Mouse (Mus musculus) ES-Bruce4 (cell line): ENCODE results near the gene Gm10392. TPM values are rescaled to one million over a fixed set of nuclear protein-coding genes. Genes with fewer than 3 reads are reported as not detected.

Source experiments
- H3K27ac ChIP-seq: 2 replicates; pipeline ENCODE4 v1.5.1; 2012; ENCODE audit warnings: low read length, inconsistent platforms; ENCODE audit not compliant: insufficient read depth
- H3K27me3 ChIP-seq: 2 replicates; pipeline ENCODE4 v1.6.1; 2012; ENCODE audit warnings: mild to moderate bottlenecking, low read length, inconsistent platforms; ENCODE audit not compliant: control insufficient read depth, poor library complexity, insufficient read depth, severe bottlenecking
- H3K36me3 ChIP-seq: 2 replicates; pipeline ENCODE4 v1.6.1; 2012; ENCODE audit warnings: inconsistent platforms, mild to moderate bottlenecking, low read length, moderate library complexity; ENCODE audit not compliant: control insufficient read depth, poor library complexity, insufficient read depth, severe bottlenecking
- H3K4me1 ChIP-seq: one replicate; pipeline ENCODE4 v1.8.1; 2011; ENCODE audit warnings: low read length; ENCODE audit not compliant: control insufficient read depth, insufficient read depth
- H3K4me3 ChIP-seq: 2 replicates; pipeline ENCODE4 v1.5.1; 2011; ENCODE audit warnings: low read depth, mild to moderate bottlenecking, low read length
- H3K9ac ChIP-seq: 2 replicates; pipeline ENCODE4 v1.6.1; 2012; ENCODE audit warnings: low read depth, mild to moderate bottlenecking, inconsistent platforms; ENCODE audit not compliant: poor library complexity, severe bottlenecking
- H3K9me3 ChIP-seq: replicated peaks from 2 replicates; pipeline ENCODE4 v1.6.1; 2012; ENCODE audit warnings: mild to moderate bottlenecking, low read length, inconsistent platforms; ENCODE audit not compliant: control insufficient read depth, poor library complexity, insufficient read depth, severe bottlenecking
- CTCF ChIP-seq: IDR thresholded peaks from one replicate; pipeline ENCODE4 v1.8.1; 2011; ENCODE audit warnings: low read depth, low read length
- EP300 ChIP-seq: IDR thresholded peaks from 2 replicates; pipeline ENCODE4 v1.6.1; 2011; ENCODE audit warnings: low read depth, low read length; ENCODE audit not compliant: insufficient read depth
- POLR2A ChIP-seq: IDR thresholded peaks from one replicate; pipeline ENCODE4 v1.8.1; 2011; ENCODE audit warnings: low read length; ENCODE audit not compliant: insufficient read depth
- polyA plus RNA-seq: library from polyadenylated mRNA; stranded (reverse); fragments of >200 nt; gene quantifications from 2 replicates; pipeline ENCODE4 v1.2.4, GENCODE M21; 2011; ENCODE audit warnings: low read depth; ENCODE audit not compliant: missing spikeins, insufficient read depth, insufficient read length

The Gm10392 gene
- polyA plus RNA-seq, 1 experiment: not detected

- Histone ChIP-seq H3K4me3 (no peak overlapping the region), H3K36me3 (peaks cover 9% of the 10 kb centered on the region), H3K9ac (no peak overlapping the region), H3K27me3 (no peaks in the 10 kb centered on the region), H3K27ac (no peak overlapping the region), H3K9me3 (no peaks in the 10 kb centered on the region), H3K4me1 (peaks cover 24% of the 10 kb centered on the region)
- TF ChIP-seq POLR2A: no peak
- TF ChIP-seq EP300: no peak
- TF ChIP-seq CTCF: no peak
Observed at GRCm38 (mm10) chr11:77499354-77499753, 19.6 kb downstream of the Gm10392 start.

GRCm38 (mm10) chr11:77498261-77499139 lies 20.5 kb downstream of the Gm10392 start:
- Histone ChIP-seq H3K4me1 (peaks cover 21% of the 10 kb centered on the region), H3K36me3 (peaks cover 6% of the 10 kb centered on the region), H3K27ac (peak overlapping the region; percentile 96), H3K9me3 (no peaks in the 10 kb centered on the region), H3K4me3 (peak overlapping the region; percentile 3; the same call in 1 of the 2 replicates), H3K27me3 (no peaks in the 10 kb centered on the region), H3K9ac (peak overlapping the region; percentile 29)
- no peak for TF ChIP-seq CTCF
- no peak for TF ChIP-seq POLR2A
- no peak for TF ChIP-seq EP300

DNA sequence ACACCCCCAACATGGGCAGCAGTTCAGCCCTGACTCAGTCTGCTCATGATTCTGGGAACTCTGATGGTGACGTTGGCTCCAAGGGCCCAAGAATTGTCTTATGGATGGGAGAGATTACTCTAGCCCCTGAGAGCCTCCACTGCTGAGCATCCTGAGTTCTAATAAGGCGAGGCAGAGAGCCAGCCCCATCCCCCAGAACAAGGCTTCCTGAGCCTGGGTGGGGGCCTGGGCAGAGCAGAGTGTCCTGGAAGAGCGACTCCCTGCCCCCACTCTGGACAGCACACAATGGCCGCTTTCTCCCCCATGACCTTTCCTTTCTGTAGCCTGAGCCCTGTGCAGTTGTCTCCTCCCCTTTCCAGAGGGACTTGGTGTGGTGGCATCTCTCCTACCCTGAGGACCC lies 21.1 kb downstream of the Gm10392 start:
- Histone ChIP-seq H3K27me3 (no peaks in the 10 kb centered on the region), H3K4me3 (peak overlapping the region; percentile 13; the same call in 1 of the 2 replicates), H3K9ac (peak overlapping the region; percentile 29), H3K27ac (peak overlapping the region; percentile 96), H3K36me3 (peaks cover 6% of the 10 kb centered on the region), H3K4me1 (peaks cover 17% of the 10 kb centered on the region), H3K9me3 (no peaks in the 10 kb centered on the region)
- TF ChIP-seq EP300 (peak; percentile 75), POLR2A (no peak), CTCF (no peak)

GRCm38 (mm10) chr11:77497341-77497756 lies 21.6 kb downstream of the Gm10392 start:
- Histone ChIP-seq H3K27ac (peak overlapping the region; percentile 96), H3K4me1 (peaks cover 17% of the 10 kb centered on the region), H3K27me3 (no peaks in the 10 kb centered on the region), H3K9ac (peak overlapping the region; percentile 31), H3K4me3 (peak overlapping the region; percentile 13; the same call in 1 of the 2 replicates), H3K9me3 (no peaks in the 10 kb centered on the region), H3K36me3 (peaks cover 6% of the 10 kb centered on the region)
- TF ChIP-seq EP300: peak; percentile 75
- peak; percentile 12 for TF ChIP-seq CTCF
- no peak for TF ChIP-seq POLR2A

DNA sequence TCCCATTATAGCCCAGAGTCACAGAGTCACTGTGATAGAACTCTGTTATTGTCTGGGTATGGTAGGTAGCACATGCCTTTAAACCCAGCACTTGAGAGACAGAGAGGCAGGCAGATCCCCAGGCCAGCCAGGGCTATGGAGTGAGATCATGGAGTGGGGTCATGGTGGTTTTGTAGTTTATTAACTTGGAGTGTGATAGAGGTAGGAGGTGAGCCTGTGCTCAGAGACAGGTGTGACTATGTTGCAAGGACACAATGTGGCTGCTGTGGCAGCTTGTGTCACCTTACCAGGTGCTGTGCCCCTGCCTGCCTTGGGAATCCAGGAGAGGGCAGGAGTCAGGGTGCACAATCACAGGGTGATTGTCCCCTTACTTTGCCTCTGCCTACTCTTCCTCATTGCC lies 23.5 kb downstream of the Gm10392 start:
- Histone ChIP-seq H3K36me3 (no peaks in the 10 kb centered on the region; the same call in 1 of the 2 replicates), H3K27me3 (no peaks in the 10 kb centered on the region), H3K4me3 (no peak overlapping the region), H3K9me3 (no peaks in the 10 kb centered on the region), H3K9ac (no peak overlapping the region), H3K27ac (no peak overlapping the region; the same call in 1 of the 2 replicates), H3K4me1 (peaks cover 17% of the 10 kb centered on the region)
- TF ChIP-seq EP300 (no peak), CTCF (no peak), POLR2A (no peak)

DNA sequence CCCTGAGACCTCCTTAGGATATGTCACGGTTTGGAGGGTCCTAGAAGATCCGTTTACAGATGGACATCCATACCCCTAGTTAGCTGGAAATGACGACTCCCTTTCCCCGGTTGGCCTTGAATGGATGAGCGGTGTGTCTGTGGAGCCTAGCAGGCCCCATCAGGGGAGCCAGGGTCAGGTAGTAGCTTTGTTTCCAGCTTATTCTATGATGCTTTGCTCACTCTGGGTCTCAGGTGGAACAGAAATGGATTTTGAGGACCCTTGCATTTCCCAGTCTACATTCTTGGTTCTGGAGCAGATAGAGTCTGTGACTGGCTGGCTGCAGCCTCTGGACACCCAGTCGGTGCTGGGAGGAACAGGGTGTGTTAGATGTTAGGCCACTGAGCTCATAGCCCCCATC lies 24.2 kb downstream of the Gm10392 start:
- peaks cover under 1% of the 10 kb centered on the region for H3K27me3 ChIP-seq
- no peak overlapping the region for H3K27ac ChIP-seq
- peak overlapping the region; percentile 83 for H3K4me3 ChIP-seq
- TF ChIP-seq POLR2A (no peak), CTCF (no peak)
- no peaks in the 10 kb centered on the region; the same call in 1 of the 2 replicates for H3K36me3 ChIP-seq
- H3K9me3 ChIP-seq: no peaks in the 10 kb centered on the region
- peak overlapping the region; percentile 94 for H3K9ac ChIP-seq
- H3K4me1 ChIP-seq: peaks cover 15% of the 10 kb centered on the region
